In genomic region chr14:34548391-34549001, GRCm38 (mm10) we compare ENCODE assay signal across 8 mouse cellular contexts. TPM values are rescaled to one million over a fixed set of nuclear protein-coding genes. Genes with fewer than 3 reads are reported as not detected.
DNase-seq lines count a peak whose midpoint lies in the region; ATAC-seq and TF ChIP-seq lines count a peak whose summit lies in the region.

No protein-coding gene starts in this region.

- TF ChIP-seq CTCF in embryonic fibroblast, embryonic 13.5 days (IDR thresholded peaks at IDR 0.05; ENCODE audit: borderline replicate concordance, insufficient read depth, low read length) = no peak

- peak overlapping the region; percentile 80 for H3K27ac ChIP-seq in embryonic fibroblast, embryonic 13.5 days (ENCODE audit: insufficient read depth, low read length)
- H3K27ac ChIP-seq in heart, embryonic 16.5 days (ENCODE audit: low read length) = peak overlapping the region; percentile 84
- no peak overlapping the region for H3K27ac ChIP-seq in liver, embryonic 16.5 days (ENCODE audit: low read length)
- peak overlapping the region; percentile 85 for H3K27ac ChIP-seq in neural tube, embryonic 13.5 days (replicated peaks)

- no peaks in the 10 kb centered on the region; the same call in 1 of the 2 replicates for H3K4me1 ChIP-seq in embryonic fibroblast, embryonic 13.5 days (ENCODE audit: control insufficient read depth, insufficient read depth, low read length)
- peaks cover 65% of the 10 kb centered on the region for H3K4me1 ChIP-seq in heart, embryonic 16.5 days (ENCODE audit: control insufficient read depth, insufficient read depth, low read length)
- no peaks in the 10 kb centered on the region for H3K4me1 ChIP-seq in liver, embryonic 16.5 days (ENCODE audit: control insufficient read depth, low read depth, low read length)
- H3K4me1 ChIP-seq in neural tube, embryonic 13.5 days (replicated peaks) = peaks cover 11% of the 10 kb centered on the region

- peak overlapping the region; percentile 76 for H3K9ac ChIP-seq in heart, embryonic 16.5 days (ENCODE audit: low read length)
- peak overlapping the region; percentile 38; the same call in 1 of the 2 replicates for H3K9ac ChIP-seq in liver, embryonic 16.5 days (ENCODE audit: low read depth, low read length)
- peak overlapping the region; percentile 93 for H3K9ac ChIP-seq in neural tube, embryonic 13.5 days

- no peaks in the 10 kb centered on the region for H3K27me3 ChIP-seq in heart, embryonic 16.5 days (ENCODE audit: control insufficient read depth, insufficient read depth, low read length)
- H3K27me3 ChIP-seq in liver, embryonic 16.5 days (ENCODE audit: control insufficient read depth, insufficient read depth, low read depth, low read length) = peaks cover 30% of the 10 kb centered on the region
- peaks cover 4% of the 10 kb centered on the region; the same call in 1 of the 2 replicates for H3K27me3 ChIP-seq in neural tube, embryonic 13.5 days

- H3K36me3 ChIP-seq in heart, embryonic 16.5 days (ENCODE audit: control insufficient read depth, insufficient read depth) = peaks cover 7% of the 10 kb centered on the region
- H3K36me3 ChIP-seq in liver, embryonic 16.5 days (ENCODE audit: control insufficient read depth, insufficient read depth) = no peaks in the 10 kb centered on the region
- no peaks in the 10 kb centered on the region for H3K36me3 ChIP-seq in neural tube, embryonic 13.5 days

- peak; percentile 41 to 69 for DNase-seq in adrenal gland, postnatal 36 days
- DNase-seq in kidney, postnatal 10 days = peak; percentile 61
- DNase-seq in urinary bladder, postnatal 36 days (ENCODE audit: low spot score in 2 of 2) = peak; percentile 53 to 63

- peak overlapping the region; percentile 73 for H3K4me2 ChIP-seq in heart, embryonic 16.5 days (ENCODE audit: low read depth, low read length)
- H3K4me2 ChIP-seq in liver, embryonic 16.5 days (ENCODE audit: low read depth, low read length) = peak overlapping the region; percentile 66
- peak overlapping the region; percentile 88 for H3K4me2 ChIP-seq in neural tube, embryonic 13.5 days

- H3K9me3 ChIP-seq in heart, embryonic 16.5 days (replicated peaks; ENCODE audit: control insufficient read depth, low read length) = no peaks in the 10 kb centered on the region
- no peaks in the 10 kb centered on the region for H3K9me3 ChIP-seq in liver, embryonic 16.5 days (replicated peaks; ENCODE audit: control insufficient read depth, low read length)
- no peaks in the 10 kb centered on the region for H3K9me3 ChIP-seq in neural tube, embryonic 13.5 days

- peak; percentile 18 for ATAC-seq in CD4-positive, CD25-positive, alpha-beta regulatory T cell, adult 4 months
- peak; percentile 12 for ATAC-seq in heart, embryonic 16.5 days (replicated peaks; ENCODE audit: extremely low read depth, insufficient read depth, low FRiP score)
- ATAC-seq in liver, embryonic 16.5 days (ENCODE audit: low read depth) = peak; percentile 37; the same call in 1 of the 2 replicates
- peak; percentile 73 for ATAC-seq in neural tube, embryonic 13.5 days (ENCODE audit: low read depth)

- 2% methylated on average over 27 of the region's 27 CpGs for WGBS in heart, embryonic 16.5 days
- WGBS in liver, embryonic 16.5 days (ENCODE audit: insufficient replicate concordance) = under 1% methylated on average over 27 of the region's 27 CpGs
- WGBS in neural tube, embryonic 13.5 days = 3% methylated on average over 27 of the region's 27 CpGs

- H3K4me3 ChIP-seq in embryonic fibroblast, embryonic 13.5 days (ENCODE audit: insufficient read depth, low read length) = peak overlapping the region; percentile 47
- peak overlapping the region; percentile 58 for H3K4me3 ChIP-seq in heart, embryonic 16.5 days (ENCODE audit: low read length)
- H3K4me3 ChIP-seq in liver, embryonic 16.5 days (ENCODE audit: low read depth, low read length) = peak overlapping the region; percentile 65
- peak overlapping the region; percentile 84 for H3K4me3 ChIP-seq in neural tube, embryonic 13.5 days

- peak; percentile 64 for TF ChIP-seq POLR2A in embryonic fibroblast, embryonic 13.5 days (IDR thresholded peaks at IDR 0.05; ENCODE audit: low read depth, low read length)

RNA-seq across cellular contexts. Expression of gene 9230112D13Rik, which starts 25.9 kb away (rescaled TPM):
- polyA plus RNA-seq in CD4-positive, CD25-positive, alpha-beta regulatory T cell, adult 4 months (2017; shearing (Covaris generic)) = not detected
- total RNA-seq in adrenal gland, postnatal 36 days (2021) = not detected
- not detected in 2 replicates for polyA plus RNA-seq in embryonic fibroblast, embryonic 13.5 days (2011; ENCODE audit: insufficient read length, low read depth, missing spikeins)
- not detected in 2 replicates for polyA plus RNA-seq in heart, embryonic 16.5 days (2015; fragmentation: Nextera tagmentation; extraction: Ambion mirVana)
- polyA plus RNA-seq in liver, embryonic 16.5 days (2015; fragmentation: Nextera tagmentation; extraction: Ambion mirVana) = not detected in 2 replicates
- not detected in 2 replicates for polyA plus RNA-seq in neural tube, embryonic 13.5 days (2015; fragmentation: Nextera tagmentation; extraction: Ambion mirVana)

RNA-seq across cellular contexts. Expression of gene Ldb3, which starts 40.0 kb away (rescaled TPM):
- polyA plus RNA-seq in CD4-positive, CD25-positive, alpha-beta regulatory T cell, adult 4 months (2017; shearing (Covaris generic)) = not detected
- 1 to 10 TPM in 1 of 2 experiments, under 1 TPM in 1; 0.46 to 1.1 TPM for total RNA-seq in adrenal gland, postnatal 36 days (2021)
- 2.7 and 9.2 TPM in 2 replicates for polyA plus RNA-seq in embryonic fibroblast, embryonic 13.5 days (2011; ENCODE audit: insufficient read length, low read depth, missing spikeins)
- 356 and 369 TPM in 2 replicates for polyA plus RNA-seq in heart, embryonic 16.5 days (2015; fragmentation: Nextera tagmentation; extraction: Ambion mirVana)
- polyA plus RNA-seq in liver, embryonic 16.5 days (2015; fragmentation: Nextera tagmentation; extraction: Ambion mirVana) = 2.0 and 6.0 TPM in 2 replicates
- 0.87 and 1.3 TPM in 2 replicates for polyA plus RNA-seq in neural tube, embryonic 13.5 days (2015; fragmentation: Nextera tagmentation; extraction: Ambion mirVana)

RNA-seq across cellular contexts. Expression of gene Bmpr1a, which starts 45.4 kb away (rescaled TPM):
- polyA plus RNA-seq in CD4-positive, CD25-positive, alpha-beta regulatory T cell, adult 4 months (2017; shearing (Covaris generic)) = under 1 TPM; 0.92 to 0.96 TPM
- 10 to 100 TPM; 58.6 to 74.3 TPM for total RNA-seq in adrenal gland, postnatal 36 days (2021)
- polyA plus RNA-seq in embryonic fibroblast, embryonic 13.5 days (2011; ENCODE audit: insufficient read length, low read depth, missing spikeins) = 116 and 146 TPM in 2 replicates
- 27.8 and 36.4 TPM in 2 replicates for polyA plus RNA-seq in heart, embryonic 16.5 days (2015; fragmentation: Nextera tagmentation; extraction: Ambion mirVana)
- polyA plus RNA-seq in liver, embryonic 16.5 days (2015; fragmentation: Nextera tagmentation; extraction: Ambion mirVana) = 2.0 and 3.0 TPM in 2 replicates
- 22.6 and 26.4 TPM in 2 replicates for polyA plus RNA-seq in neural tube, embryonic 13.5 days (2015; fragmentation: Nextera tagmentation; extraction: Ambion mirVana)

RNA-seq across cellular contexts. Expression of gene Opn4, which starts 51.4 kb away (rescaled TPM):
- not detected for polyA plus RNA-seq in CD4-positive, CD25-positive, alpha-beta regulatory T cell, adult 4 months (2017; shearing (Covaris generic))
- not detected for total RNA-seq in adrenal gland, postnatal 36 days (2021)
- polyA plus RNA-seq in embryonic fibroblast, embryonic 13.5 days (2011; ENCODE audit: insufficient read length, low read depth, missing spikeins) = not detected in 2 replicates
- polyA plus RNA-seq in heart, embryonic 16.5 days (2015; fragmentation: Nextera tagmentation; extraction: Ambion mirVana) = 6.8 and 8.5 TPM in 2 replicates
- 0.15 TPM in 1 of 2 replicates, not detected in the other for polyA plus RNA-seq in liver, embryonic 16.5 days (2015; fragmentation: Nextera tagmentation; extraction: Ambion mirVana)
- not detected in 2 replicates for polyA plus RNA-seq in neural tube, embryonic 13.5 days (2015; fragmentation: Nextera tagmentation; extraction: Ambion mirVana)

Comparison
In these comparisons a context has a peak if more than half of its experiments do, and no peak if none do; other contexts are left out.
1. ATAC-seq: peak in every context shown above with its lines; median percentile 73 in neural tube, embryonic 13.5 days; 37 in liver, embryonic 16.5 days; 18 in CD4-positive, CD25-positive, alpha-beta regulatory T cell, adult 4 months; 12 in heart, embryonic 16.5 days.
2. H3K9ac ChIP-seq: peak in every context shown above with its lines; median percentile 93 in neural tube, embryonic 13.5 days; 76 in heart, embryonic 16.5 days; 38 in liver, embryonic 16.5 days.
3. RNA of gene Ldb3, which starts 40.0 kb away (polyA plus RNA-seq): 356 to 369 TPM in heart, embryonic 16.5 days; 2.0 to 6.0 TPM in liver, embryonic 16.5 days, 2.7 to 9.2 TPM in embryonic fibroblast, embryonic 13.5 days, 0.87 to 1.3 TPM in neural tube, embryonic 13.5 days and not detected in CD4-positive, CD25-positive, alpha-beta regulatory T cell, adult 4 months; every median in the first group is over 10 times any median in the second.
4. Peak in every context shown above with its lines, with median percentiles within 50 percentile points of each other: DNase-seq, H3K4me3 ChIP-seq and H3K4me2 ChIP-seq.